Mouse (Mus musculus) 3T3-L1 (cell line): ENCODE results near the gene Ms4a4c.
"Not testable (repeated sequence)": the region's sequence is repeated elsewhere in the genome, so short reads cannot be mapped to it uniquely, and the experiment has no call there.

Experiments used
- DNase-seq: peaks from one replicate; pipeline ENCODE4 v3.0.0-alpha.2; 2015; ENCODE audit warnings: low read depth, low spot score

Ms4a4c gene

GRCm38 (mm10) chr19:11459041-11459440, 54.5 kb downstream of the Ms4a4c start:
- DNase-seq: not testable (repeated sequence)

- DNase-seq: not testable (repeated sequence)
Observed at GRCm38 (mm10) chr19:11464795-11465194, 60.2 kb downstream of the Ms4a4c start.

DNA sequence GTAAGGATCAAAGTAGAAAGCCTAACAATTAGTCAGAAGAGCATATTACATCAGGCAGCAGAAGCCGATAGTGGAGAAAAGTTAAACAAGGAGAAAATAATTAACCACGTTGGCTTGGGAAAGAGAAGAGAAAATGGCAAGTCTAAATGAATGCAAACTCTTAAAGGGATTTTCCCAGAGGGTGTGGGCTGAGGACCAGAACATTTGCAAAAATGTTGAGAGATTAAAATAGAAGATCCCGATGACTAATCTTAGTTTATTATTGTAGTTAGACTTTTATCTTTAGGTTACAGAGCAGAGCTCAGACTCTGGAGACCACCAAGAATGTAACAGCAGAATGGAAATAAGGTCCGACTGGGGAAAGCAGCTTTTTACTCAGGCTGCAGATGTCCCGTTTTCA, 61.9 kb downstream of the Ms4a4c start:
- no peak for DNase-seq

DNA sequence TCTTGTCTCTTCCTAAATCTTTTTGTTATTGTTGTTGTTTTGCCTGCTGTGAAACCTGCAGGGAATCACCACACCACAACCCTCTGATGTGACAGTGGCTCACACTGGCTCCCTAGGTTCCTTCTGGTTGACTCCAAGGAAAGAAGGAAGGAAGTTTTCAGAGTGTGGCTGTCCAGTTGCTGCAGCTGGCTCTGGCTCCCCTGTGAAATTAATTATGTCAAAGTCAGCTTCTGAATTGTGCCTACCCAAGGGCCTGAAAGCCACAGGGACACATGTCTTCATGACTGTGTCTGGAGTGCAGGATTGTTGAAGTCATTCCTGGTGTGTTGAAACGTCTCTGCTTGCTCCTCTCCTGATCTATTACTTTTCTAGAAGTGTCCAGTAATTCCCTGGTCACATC, 63.8 kb downstream of the Ms4a4c start:
- not testable (repeated sequence) for DNase-seq

DNA sequence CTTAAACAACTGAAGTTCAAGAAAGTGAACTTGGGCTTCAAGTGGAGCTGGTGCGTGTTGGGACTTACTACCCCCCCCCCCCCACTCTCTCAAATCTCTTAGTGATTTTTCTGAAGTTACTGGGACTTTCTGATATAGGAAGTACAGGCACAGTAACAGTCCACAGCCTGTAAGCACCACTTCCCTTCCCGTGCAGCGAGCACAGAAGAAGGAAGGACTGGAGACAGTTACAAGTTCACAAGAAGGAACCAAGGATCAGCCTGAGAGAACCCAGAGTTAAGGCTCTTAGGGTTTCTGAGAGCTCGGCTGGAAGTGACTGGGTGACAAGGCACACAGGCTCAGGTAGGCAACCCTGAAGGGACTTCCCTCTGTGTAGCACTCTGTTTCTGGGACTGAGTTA, 64.6 kb downstream of the Ms4a4c start, which contains the start of gene Ms4a6c:
Ms4a6c (plus strand) TSS at position 152 of the 400 bp plus-strand sequence.
- not testable (repeated sequence) for DNase-seq
